Mouse (Mus musculus): Measurements from ENCODE around the gene Coro6.

- no peak for TF ChIP-seq CTCF (IDR thresholded peaks at IDR 0.05; ENCODE audit: insufficient read depth, low read depth, low read length)
- no peak for TF ChIP-seq POLR2A (IDR thresholded peaks at IDR 0.05; ENCODE audit: insufficient read depth, low read depth, low read length)
These were observed 33.3 kb downstream of the Coro6 start for GRCm38 (mm10) chr11:77495507-77495906.
